Mouse (Mus musculus) neural tube, embryonic 10.5 days (tissue): ENCODE measurements at regions not wholly inside any gene's neighbourhood (a gene's known extent, or its start where the extent isn't known, plus 50 kb on each side); places are given as distances from the start of the nearest gene placed in this dataset.
"Not testable (repeated sequence)": the region's sequence is repeated elsewhere in the genome, so short reads cannot be mapped to it uniquely, and the experiment has no call there.

Experiments
- DNase-seq: peaks from one replicate; pipeline ENCODE4 v3.0.0-alpha.2; 2017; ENCODE audit warnings: low spot score; ENCODE audit errors: extremely low spot score

DNA sequence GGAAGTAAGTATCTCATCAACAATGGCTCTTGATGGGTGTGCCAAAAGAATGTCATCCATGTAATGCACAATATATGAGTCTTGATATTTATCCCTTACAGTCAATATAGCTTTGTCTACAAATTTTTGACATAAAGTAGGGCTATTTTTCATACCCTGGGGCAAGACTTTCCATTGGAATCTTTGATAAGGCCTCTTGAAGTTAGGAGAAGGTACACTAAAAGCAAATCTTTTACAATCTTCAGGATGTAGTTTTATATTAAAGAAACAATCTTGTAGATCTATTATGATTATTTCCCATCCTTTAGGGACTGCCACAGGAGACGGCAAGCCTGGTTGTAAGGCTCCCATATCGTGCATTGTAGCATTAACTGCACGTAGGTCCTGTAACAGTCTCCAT is 1038.8 kb upstream of the Sel1l start:
- DNase-seq = no peak

DNA sequence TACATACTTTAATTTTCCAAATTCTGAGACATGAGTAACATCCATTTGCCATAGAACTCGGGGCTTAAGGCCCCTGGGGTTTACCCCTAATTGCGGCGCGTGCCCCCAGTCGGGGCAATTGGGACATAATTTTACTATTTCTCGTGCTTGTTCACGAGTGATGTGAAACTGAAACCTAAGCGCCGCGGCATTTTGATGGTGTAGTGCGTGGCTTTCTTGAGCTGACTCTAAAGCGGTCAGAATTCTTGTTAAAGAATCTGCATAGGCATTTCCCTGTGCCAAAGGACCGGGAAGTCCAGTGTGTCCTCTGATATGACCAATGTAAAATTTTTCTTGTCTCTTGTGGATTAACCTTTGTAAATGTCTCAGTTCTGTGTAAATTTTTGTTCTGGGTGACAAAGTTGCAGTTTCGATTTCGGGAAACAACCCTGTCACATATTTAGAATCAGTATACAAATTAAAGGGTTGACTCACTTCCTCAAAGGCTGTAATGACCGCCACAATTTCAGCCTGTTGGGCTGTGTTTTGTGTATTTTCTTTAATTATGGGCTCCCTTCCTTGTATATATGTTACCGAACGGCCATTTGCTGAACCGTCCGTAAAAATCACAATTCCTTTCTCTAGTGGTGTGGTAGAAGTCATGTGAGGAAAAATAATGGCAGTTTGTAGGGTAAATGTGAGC is 1037.6 kb upstream of the Sel1l start:
- DNase-seq = not testable (repeated sequence)

DNA sequence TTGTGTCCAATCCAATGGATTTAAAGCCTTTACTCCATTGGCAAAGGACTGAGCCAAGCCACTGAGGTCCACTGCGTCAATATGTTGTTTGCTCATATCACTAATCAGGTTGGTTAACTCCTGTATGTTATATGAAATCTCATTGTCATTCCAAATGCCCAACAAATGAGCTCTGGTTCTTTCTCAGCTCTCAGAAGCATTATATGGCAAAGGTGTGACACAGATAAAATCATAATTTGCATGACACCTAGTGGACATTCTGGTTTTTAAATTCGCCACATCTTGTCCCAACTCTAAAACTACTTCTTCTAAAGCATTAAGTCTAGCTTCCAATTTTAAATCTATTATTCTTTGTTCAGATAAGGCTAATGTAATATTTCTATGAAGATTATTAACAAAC is 1035.1 kb upstream of the Sel1l start:
- not testable (repeated sequence) for DNase-seq

DNA sequence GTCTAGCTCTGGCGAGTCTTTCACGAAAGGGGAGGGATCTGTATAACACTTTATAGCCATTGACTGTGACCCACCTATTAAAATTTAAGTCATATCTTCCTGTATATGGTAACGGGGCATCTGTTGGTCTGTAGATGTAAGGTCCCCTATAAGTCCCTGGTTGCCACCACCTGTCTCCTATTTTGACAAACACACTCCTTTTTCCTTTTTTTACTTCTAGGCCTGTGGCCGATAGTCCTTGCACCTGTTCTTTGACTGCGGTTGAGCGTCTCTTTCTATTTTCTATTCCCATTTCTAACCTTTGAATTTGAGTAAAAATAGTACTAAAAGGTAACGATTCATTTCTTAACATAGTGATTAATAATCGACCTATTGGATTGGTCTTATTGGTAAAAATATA is 1034.1 kb upstream of the Sel1l start:
- DNase-seq = not testable (repeated sequence)

DNA sequence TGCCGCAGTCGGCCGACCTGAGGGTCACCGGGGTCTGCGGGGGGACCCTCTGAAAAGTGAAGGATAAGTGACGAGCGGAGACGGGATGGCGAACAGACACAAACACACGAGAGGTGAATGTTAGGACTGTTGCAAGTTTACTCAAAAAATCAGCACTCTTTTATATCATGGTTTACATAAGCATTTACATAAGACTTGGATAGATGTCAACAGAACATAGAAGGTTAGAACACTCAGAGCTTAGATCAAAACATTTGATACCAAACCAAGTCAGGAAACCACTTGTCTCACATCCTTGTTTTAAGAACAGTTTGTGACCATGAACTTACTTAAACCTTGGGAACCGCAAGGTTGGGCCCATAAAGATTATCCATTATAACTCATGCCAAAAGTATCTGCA is 1033.6 kb upstream of the Sel1l start:
- not testable (repeated sequence) for DNase-seq

DNA sequence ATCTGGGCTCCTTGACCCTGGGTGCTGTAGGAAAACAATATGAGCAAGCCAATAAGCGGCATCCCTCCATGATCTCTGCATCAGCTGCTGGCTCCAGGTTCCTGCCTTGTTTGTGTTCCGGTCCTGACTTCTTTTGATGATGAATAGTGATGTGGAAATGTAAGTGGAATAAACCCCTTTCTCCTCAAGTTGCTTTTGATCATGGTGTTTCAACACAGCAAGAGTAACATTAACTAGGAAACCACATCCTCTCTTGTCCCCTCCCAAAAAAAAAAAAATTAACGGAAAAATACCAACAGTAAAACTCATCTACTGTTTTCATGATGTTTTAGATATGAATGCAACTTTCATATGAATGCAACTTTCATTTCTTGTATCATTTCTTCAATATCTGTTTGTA is 1024.6 kb upstream of the Sel1l start:
- DNase-seq = no peak

DNA sequence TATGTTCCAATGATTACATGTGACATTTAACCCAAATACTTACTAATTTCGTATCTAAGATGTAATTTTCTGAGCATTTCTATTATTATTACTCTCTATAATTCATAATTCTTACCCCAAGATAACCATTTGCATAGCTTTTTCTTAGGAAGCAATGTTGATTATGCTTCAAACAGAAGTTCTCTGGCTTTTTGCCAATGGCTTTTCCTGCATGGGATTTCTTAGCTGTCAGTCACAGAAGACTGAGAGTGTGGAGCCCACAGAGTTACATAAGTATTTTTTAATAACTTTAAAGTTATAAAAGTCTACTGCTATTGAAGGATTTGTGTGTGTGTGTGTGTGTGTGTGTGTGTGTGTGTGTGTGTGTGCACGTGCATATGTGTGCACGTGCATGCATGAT is 1020.4 kb upstream of the Sel1l start:
- no peak for DNase-seq

DNA sequence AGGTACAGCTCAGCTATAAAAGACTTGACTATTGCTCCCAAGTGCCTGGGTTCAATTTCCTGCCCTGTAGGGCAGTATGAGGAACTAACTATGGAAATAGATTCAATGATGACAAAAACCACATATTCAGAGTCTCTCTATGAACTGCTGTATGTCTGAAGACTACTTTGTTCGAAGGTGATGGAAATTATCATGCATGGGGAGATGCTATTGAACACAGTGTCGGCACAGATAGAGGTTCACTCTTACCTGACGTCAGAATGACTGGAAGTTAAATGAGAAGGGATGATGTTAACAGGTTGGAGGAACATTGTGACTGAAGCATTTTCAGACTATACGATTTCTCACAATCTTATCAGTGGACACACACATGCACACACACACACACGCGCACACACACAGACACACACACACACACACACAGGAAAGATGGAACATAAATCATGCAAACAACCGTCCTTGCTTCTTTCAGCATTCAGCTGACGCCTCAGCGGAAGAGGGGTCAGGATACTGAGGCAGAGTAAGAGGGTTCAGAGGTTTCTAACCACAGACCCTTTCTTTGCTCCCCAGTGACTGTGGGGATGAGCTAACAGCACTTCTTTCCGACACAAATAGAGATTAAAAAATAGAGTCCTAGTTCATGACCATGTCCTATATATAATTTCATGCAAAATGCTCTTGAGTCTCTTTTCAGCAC is 974.3 kb upstream of the Sel1l start:
- no peak for DNase-seq

DNA sequence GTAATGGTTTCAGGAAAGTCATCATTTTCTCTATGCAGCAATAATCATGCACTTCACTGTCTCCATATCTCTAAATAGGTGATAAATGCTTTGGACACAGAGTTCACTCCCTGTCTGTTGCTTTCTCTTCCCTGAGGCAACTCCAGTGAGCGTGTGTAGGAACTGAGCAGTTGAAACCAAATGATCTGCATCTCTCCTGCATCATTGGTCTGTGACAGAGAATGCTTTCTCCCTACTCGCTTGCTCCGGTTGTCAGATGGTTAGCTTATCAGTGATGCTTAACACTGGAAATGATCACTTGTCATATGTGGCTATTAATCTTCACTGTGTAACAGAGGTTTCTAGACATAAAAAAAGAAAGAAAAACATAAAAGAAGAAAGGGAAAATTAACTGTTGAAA is 969.7 kb upstream of the Sel1l start:
- no peak for DNase-seq

DNA sequence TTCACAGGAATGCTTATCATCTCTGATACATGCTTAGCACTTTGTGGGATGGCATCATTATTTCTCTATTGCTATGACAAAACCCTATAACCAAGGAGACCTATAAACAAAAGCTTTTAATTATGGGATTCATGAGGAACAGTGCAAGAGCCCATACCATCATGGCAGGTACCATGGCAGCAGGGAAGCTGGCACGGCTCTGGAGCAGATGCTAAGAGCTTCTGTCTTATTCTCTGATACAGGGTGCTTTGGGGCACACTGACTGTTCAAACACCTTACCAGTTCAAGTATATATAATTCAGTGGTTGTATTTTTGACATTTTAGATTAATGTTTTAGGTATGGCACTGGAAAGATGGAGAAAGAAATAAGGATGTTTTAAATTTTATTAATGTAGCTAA is 952.2 kb upstream of the Sel1l start:
- DNase-seq = no peak

DNA sequence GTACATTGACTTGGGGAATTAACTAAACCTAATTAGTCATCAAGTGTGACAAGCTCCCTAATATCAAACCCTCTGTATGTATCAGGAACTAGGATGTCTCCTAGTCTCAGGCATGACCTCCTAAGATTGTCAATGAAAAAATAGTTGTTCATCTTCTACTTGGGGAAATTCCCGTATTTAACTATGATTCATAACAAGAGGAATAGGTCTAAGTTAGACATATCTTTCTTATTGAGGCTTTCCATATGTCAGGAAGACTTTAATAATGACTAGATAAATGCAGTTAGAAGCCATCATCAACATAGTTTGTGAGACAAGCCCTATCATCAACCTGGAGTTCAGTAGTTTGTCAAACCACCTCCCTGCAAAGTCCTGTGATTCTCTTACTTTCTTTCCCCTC is 934.4 kb upstream of the Sel1l start:
- DNase-seq = no peak

DNA sequence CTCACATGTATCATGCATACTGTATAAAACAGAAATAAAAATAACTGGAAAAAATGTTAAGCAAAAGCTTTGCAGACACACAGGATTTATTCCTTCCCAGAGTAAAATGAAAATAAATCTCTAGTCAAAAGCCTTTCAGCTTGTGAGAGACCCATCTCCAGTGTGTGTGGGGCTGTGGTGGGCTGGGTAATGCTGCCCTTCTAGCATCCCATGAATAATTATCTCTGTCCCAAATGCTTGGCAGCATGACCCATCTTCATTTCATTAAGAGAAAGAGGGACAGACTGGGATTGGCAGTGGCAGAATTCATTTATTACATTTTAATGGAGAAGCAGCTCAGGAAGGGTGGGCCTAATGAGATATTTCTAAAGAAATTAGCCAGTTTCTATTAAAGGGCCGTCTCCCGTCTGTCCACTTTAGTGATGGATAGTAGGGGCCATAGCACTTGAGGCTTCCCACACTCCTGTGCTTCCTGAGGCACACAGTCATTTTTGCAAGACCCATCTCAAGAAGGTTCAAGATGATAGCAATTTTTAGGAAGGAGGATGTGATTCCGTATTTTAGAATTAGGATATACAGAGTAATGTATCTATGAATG is 930.8 kb upstream of the Sel1l start:
- no peak for DNase-seq

DNA sequence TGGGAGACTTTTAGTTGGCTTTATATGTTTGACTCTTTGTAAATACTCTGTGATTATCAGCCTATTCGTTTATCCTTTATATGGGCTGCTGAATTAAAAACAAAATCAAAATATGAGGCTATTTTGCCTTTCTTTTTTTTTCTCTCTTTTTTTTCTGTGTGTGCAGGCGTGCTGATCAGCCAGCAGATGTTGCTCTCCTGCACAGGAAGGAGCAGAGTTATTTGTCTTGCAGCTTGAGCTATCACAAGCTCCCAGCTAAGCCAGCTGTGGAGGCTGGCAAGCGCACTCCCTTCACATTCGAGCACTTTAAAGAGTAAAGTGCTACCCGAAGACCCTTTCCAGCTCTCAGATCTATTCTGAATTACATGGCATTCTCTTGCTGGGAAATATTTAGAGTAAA is 926.7 kb upstream of the Sel1l start:
- no peak for DNase-seq

DNA sequence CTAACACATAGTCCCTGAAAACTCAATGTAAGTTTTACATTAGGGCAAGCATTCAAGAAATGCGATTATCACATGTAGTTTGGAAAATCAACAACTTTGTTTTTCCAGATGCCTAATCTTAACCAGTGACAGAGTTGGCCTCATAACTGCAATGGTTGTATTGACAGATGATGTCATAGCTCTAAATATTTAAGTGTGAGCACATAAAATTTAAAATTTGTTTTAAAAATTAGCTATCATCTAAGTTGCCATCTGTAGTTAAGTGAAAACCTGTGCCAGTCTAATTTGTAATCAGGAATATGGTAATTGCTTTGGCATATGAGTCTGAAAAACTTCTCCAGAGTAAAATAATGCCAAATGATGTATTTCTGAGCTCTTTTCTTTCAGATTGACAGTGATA is 899.6 kb upstream of the Sel1l start:
- no peak for DNase-seq

DNA sequence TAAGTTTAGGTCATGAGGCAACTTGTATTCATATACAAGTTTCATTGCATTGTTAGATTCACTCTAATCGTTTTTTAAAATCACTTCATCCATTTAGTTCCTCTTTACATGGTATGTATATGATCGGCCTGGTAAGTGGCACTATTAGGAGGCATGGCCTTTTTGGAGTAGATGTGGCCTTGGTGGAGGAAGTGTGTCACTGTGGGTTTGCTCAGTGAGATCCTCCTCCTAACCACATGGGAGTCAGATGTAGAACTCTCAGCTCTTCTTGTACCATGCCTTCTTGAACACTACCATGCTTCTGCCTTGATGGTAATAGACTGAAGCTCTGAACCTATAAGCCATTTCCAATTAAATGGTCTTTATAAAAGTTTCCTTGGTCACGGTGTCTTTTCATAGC is 891.9 kb upstream of the Sel1l start:
- no peak for DNase-seq

DNA sequence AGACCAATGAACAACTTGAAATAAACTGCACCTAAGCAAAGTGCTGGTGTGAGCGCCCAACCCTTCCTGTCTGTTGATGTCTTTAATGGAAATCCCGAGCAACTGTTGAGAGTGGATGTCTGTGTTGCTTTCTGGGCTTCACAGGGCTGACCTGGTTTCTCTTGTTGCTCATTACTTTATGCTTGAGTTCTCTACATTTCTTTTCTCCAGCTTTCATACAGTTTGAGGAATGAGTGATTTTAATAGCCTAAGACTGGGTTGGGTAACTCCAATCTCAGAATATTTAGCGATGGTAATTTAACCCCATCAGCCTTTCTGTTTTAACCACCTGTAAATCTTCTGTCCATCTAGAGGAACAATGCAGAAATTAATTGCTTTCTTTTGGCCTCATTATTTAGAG is 890.2 kb upstream of the Sel1l start:
- no peak for DNase-seq

DNA sequence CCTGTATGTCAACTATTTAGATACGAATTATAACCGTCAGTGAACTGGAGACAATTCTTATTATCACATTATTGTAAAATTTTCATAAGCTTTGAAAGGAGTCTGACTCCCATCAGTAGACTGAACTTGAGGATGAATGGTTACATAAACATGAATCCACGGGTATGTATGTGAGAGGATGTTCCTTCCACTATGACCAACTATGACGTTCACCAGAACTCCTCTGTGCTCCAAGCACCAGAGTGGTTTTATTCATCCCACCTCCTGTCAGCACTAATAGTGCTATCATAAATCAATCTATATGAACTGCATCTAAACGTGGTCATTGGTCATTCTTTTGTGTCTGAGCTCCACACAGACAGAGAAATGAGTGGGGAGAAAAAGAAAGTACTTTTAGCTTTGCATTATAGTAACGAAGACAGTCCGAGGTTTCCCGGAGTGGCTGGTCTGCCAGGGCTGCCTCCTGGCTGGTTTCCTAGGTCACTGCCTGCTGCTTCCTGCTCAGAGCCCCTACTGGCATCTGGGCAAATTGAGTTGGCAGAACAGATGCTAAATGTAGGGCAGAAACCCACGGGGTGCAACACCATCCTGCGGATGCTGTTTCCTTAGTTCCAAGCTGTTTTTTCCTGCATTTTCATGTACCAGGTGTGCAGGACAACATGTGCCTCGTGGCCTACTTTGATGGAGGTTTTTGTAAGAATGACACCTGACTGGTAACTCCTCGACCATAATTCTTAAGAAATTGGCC is 888.8 kb upstream of the Sel1l start:
- DNase-seq = no peak

DNA sequence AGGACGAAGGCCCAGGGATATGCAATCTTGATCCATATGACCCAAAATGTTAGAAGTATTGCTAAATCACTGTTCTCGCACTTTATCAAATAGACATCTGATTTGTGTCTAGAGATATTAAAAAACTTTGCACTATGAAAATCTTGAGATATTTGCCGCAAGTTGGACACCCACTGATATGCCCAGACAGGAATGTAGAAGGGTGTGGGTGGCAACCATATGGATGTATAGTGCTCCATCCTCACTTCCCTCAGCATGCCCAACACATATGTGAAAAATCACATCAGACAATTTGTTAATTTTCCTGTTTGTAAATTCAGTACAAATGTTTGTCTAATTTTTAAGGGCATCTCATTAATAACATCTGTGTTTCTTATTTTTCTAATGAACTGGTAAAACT is 874.1 kb upstream of the Sel1l start:
- no peak for DNase-seq

DNA sequence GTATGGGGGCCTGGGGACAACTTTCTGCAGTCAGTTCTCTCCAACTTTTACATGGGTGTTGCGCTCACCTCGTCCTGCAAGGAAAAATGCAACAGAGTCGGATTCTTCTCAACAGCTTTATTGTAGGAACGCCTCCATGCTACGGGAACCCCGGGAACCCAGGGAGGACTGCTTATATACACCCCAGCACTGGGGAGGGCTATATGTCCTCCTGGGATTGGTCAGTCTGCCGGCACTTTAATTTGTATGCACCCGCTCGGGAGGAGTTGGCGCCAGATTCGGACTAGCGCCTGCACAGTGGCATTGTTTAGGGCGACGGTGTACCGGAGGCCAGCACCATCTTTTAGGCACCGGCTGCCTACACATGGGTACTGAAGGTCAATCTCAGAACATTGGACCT is 864.5 kb upstream of the Sel1l start:
- no peak for DNase-seq

DNA sequence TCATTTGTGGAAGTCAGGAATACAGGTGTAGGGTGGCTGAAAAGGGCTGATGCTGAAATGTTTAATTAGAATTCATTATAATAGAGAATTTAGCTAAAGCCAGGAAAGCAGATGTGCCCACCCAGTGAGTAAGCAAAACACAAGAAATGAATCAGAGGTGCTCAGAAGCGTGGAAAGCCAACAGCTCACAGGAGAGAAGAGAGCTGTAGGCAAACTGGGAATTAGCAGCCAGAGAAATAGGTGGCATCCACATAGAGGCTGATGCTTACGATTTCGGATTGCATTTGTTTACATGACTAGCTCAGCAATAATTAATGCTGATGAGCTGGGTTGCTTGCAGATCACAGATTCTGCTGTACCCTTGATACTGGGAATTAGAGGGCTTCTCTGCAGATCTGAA is 859.5 kb upstream of the Sel1l start:
- DNase-seq = no peak

DNA sequence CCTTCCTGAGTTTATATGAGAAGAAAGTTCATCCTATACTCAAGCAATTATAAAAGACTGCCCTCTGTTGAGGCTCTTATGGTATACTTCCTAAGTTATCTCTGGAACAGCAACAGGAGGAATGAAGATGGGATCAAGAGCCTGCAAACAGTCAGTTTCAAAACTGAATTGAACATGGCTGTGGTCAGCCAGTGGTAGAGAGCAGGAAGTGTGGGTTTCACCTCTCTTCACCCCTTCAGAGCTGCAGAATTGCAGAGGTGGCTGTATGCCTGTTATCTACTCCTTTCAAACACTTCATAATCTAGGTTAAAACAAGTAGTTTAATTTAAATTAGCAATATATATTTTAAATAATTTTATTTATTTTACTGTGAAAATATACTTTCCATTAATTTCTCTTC is 854.8 kb upstream of the Sel1l start:
- DNase-seq = no peak

DNA sequence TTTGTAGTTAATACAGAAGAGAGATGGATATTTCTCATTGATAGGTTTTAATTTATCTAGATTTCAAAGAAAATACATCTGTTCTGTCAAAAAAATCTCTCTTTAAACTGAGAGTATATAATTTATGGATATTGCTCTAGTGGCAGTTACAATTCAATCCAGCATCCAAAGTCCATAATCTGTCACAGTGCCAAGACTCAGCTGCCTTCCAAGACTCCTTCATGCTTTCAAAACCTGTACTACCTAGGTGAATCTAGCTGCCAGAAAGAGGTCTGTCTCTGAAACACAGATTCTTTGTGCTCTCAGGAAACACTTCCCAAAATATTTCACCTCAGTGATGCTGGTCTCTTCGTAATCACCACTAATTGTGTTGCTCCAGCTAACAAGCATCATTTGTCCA is 844.0 kb upstream of the Sel1l start:
- DNase-seq = no peak
